Mouse (Mus musculus): ENCODE results near the gene Trmt1.

Trmt1 gene

GRCm38 (mm10) chr8:84731371-84732177 lies 45.5 kb downstream of the Trmt1 start:
- in situ Hi-C loops (cut with MboI), result no loop called here

DNA sequence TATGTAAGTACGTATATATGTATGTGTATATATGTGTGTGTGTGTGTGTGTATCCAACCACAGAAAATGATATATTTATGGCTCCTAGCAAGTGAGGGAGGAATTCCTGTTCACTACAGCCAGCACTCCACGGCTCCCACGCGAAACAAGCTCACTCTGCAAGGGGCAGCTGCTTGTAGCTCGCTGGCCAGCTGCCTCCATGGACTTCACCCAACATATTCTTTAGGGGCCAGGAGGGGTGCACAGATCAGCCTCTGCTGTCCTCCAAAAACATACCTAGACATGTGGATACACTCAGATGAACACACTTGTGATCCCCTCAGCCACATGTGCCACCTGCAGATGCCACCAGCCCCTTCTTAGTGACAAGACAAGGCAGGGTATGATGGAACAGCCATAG lies 46.4 kb downstream of the Trmt1 start:
- in situ Hi-C loops (cut with MboI), result no loop called here

DNA sequence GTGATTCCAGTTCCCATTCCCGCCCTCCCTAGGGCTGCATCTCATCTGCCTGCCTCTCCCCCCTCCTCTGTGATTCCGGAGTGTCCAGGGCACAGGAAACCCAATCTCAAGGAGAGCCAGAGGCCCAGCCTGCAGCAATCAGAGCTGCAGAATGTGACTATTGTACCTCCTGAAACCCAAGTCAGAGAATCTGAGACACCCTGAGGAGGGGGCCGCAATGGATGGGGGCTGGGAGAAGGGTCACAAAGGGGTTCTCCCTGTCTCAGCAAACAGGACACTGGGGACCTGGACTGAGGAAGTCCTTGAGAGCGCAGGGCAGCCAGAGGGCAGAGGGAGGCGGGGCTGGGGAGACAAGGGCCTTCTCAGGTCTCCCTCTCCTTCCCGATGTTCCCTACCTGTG lies 46.9 kb downstream of the Trmt1 start:
- in situ Hi-C loops (cut with MboI), result no loop called here

DNA sequence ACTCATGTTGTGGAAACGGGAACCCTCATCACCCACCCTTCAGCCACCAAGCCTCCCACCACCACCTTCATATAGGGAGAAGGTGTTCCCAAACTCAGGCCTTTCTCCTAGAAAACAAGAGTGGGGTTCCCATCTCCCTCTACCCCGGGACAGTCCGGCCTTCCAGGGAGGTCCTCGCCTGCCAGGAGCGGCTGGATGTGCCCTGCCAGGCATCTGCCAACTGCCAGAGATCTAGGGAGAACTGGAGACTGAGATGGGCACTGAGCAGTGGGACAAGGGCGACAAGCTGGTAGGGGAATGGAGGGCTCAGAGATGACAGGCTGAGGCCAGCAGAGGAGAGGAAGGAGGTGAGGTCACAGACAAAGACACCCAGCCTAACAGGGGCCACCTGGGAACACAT lies 47.9 kb downstream of the Trmt1 start:
- in situ Hi-C loops (cut with MboI), result no loop called here

- in situ Hi-C loops (cut with MboI), result no loop called here
Measured at GRCm38 (mm10) chr8:84734680-84735079, 48.6 kb downstream of the Trmt1 start.

- in situ Hi-C loops (cut with MboI), result no loop called here
Measured at GRCm38 (mm10) chr8:84735597-84735996, 49.5 kb downstream of the Trmt1 start.

DNA sequence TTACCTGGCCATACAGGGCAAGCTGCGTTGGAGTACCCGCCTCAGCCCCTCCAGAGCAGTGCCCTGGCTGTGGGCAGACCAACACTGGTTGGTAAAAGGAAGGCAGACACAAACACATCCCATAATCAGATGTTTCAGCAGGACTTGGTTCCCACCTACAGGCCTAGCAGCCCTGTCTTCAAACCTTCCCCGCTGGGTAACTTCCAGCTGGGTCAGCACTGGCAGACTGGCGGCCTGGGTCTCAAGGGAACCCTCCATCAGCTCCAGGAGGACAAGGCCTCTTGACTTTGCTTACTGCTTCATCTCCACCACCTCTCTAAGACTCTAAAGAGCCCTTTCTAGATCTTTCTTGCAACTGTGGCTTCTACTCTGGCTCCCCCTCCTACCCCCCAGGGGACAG lies 50.4 kb downstream of the Trmt1 start:
- in situ Hi-C loops (cut with MboI), result no loop called here

DNA sequence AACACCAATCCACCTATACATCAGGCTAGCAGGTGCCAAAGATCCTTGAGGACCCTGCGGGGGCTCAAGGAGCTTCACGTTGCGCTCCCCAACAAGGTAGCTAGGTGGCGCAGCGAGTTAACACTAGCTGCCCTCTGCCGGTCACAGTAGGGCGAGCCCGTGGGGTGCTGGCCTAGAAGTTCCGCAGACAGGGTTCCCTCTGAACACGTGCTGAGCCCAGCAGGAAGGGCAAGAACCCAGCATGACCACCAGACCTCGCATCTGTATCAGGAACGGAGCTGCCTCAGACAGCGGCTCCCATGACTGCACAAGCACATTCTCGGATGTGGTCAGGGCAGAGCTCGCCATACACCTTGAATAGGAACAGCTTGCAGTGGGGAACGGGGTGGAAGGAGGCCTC lies 51.5 kb downstream of the Trmt1 start:
- in situ Hi-C loops (cut with MboI), result no loop called here

GRCm38 (mm10) chr8:84738266-84738665 lies 52.2 kb downstream of the Trmt1 start:
- in situ Hi-C loops (cut with MboI), result no loop called here

DNA sequence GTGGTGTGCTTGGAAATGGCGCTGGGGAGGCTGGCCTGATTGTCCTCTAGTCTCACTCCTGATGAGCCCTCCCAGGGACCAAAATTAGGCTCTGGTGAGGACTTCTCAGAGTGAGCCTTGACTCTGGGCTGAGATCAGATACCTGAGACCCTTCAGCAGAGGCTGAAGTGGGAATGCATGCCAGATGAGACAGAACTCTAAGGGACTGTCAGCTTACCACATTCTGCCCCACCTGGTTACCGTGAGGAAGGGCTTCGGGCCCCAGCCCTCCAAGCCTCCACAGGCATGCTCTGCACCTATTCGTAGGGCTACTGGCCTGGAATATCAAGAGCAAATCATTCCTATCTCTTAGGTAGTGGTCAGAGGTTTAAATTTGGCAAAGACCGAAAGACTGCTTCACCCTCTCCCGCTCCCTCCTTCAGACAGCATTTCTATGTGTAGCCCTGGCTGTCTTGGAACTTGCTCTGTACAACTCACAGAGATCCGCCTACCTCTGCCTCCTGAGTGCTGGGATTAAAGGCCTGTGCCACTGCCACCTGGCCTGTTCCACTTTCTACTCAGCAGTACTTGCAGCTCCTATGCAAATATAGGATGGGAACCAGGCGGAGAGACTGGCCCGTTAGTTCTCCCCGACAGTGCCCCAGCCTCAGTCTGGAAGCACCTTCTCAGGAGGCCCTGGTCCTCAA lies 52.8 kb downstream of the Trmt1 start:
- in situ Hi-C loops (cut with MboI), result no loop called here

- in situ Hi-C loops (cut with MboI), result no loop called here
Measured at GRCm38 (mm10) chr8:84739401-84739742, 53.3 kb downstream of the Trmt1 start.

- in situ Hi-C loops (cut with MboI), result no loop called here
Measured at GRCm38 (mm10) chr8:84740895-84741843, 55.1 kb downstream of the Trmt1 start.

DNA sequence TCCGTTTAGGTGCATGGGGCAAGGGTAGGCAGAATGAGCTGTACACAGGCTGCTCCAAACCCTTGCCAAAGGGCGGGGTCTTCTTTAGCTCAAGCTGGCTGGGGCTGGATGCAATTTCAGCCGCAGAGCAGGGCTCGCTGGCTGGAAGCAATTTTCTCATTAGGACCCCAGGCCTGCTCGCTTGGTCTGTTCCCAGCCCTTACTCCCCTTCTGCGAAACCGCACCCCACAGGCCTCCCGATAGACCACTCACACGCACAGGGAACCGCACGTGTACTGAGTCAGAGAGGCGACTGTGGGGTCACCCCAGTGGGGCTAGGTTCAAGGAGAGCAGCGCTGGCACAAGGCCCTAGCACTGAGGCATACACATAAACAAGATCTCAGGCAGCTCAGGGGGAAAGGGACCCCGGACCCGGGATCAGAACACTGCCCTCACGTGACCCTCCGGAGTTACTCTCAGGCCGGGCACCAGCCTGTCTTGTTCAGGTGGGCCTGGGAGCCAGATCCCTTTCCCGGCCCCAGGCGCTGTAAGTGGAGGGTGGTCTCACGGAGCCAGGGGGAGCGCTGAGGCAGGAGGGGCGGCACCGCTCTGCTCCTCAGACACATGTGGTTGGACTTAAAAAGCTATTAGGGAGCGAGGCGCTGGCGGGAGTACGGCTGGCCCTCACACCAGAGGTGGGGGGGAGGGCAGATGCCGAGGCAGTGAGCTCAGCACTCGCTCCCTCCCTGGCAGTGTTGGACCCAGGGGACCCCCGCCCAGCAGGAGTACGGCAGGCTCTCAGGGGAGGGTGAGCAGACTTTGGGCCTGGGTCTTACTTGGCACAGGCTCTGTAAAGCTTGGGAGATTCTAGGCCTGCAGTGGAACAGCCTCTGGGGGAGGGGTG lies 56.3 kb downstream of the Trmt1 start:
- in situ Hi-C loops (cut with MboI), result no loop called here

DNA sequence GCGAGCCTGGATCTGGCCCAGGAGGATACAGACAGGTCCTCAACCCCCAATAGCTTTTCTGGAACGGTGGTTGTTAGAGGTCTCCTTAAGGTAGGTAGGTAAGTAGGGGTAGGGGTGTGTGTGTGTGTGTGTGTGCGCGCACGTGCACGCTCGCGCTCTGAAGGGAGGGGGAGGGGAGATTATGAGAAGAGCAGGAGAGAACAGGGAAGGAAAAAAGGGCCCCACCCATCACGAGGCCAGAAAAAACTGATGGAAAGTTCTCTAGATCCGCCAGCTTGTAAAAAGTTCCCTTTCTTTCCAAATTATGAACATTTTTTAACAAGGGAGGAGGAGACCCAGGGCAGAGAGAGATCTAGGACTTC lies 56.9 kb downstream of the Trmt1 start:
- in situ Hi-C loops (cut with MboI), result no loop called here

- in situ Hi-C loops (cut with MboI), result no loop called here
Measured at GRCm38 (mm10) chr8:84743517-84744420, 57.7 kb downstream of the Trmt1 start.

- in situ Hi-C loops (cut with MboI), result no loop called here
Measured at GRCm38 (mm10) chr8:84745032-84745925, 59.2 kb downstream of the Trmt1 start.
